Mouse (Mus musculus): ENCODE results near the gene Hspa1l. TPM values are rescaled to one million over a fixed set of nuclear protein-coding genes. Genes with fewer than 3 reads are reported as not detected.

The Hspa1l gene
- 0.16 and 0.25 TPM in 2 replicates for polyA plus RNA-seq (2015; fragmentation: Nextera tagmentation; extraction: Ambion mirVana)

GRCm38 (mm10) chr17:34972069-34972749 lies at the start of gene Hspa1l, which contains the start of gene Hspa1a:
Gene Hspa1l (plus strand): TSS chr17:34972703.
Gene Hspa1a (minus strand): TSS chr17:34972156.

GRCm38 (mm10) chr17:34931061-34931734 lies 41.3 kb upstream of the Hspa1l start, which contains the start of gene Neu1:
Gene Neu1 (plus strand): TSS chr17:34931253.

GRCm38 (mm10) chr17:34959130-34959778 lies 13.2 kb upstream of the Hspa1l start, which contains the start of gene Hspa1b:
Gene Hspa1b (minus strand): TSS chr17:34959238.

GRCm38 (mm10) chr17:34969822-34970221 lies 2.7 kb upstream of the Hspa1l start, which contains the start of gene Gm20481:
Gene Gm20481 (plus strand): TSS chr17:34969912.

GRCm38 (mm10) chr17:34981690-34982180 lies 9.2 kb downstream of the Hspa1l start, which contains the start of gene Lsm2:
Gene Lsm2 (plus strand): TSS chr17:34981862.

GRCm38 (mm10) chr17:35000717-35001451 lies 28.4 kb downstream of the Hspa1l start, which contains the start of gene Vars:
Gene Vars (plus strand): TSS chr17:35000987.

GRCm38 (mm10) chr17:35016376-35016775 lies 43.9 kb downstream of the Hspa1l start, which contains the start of gene Vwa7:
Gene Vwa7 (plus strand): TSS chr17:35016579.

GRCm38 (mm10) chr17:35027277-35028068 lies 55.0 kb downstream of the Hspa1l start, which contains the start of gene Sapcd1:
Gene Sapcd1 (minus strand): TSS chr17:35028016.

Other genes starting within 250 kb of the Hspa1l start
- gene C4b, start 228.8 kb upstream of the Hspa1l start, polyA plus RNA-seq (2015; fragmentation: Nextera tagmentation; extraction: Ambion mirVana): 6.9 and 10.8 TPM in 2 replicates
- not detected in 2 replicates for gene Cyp21a1, start 168.1 kb upstream of the Hspa1l start, polyA plus RNA-seq (2015; fragmentation: Nextera tagmentation; extraction: Ambion mirVana)
- 22.1 and 24.9 TPM in 2 replicates for gene Stk19, start 135.8 kb upstream of the Hspa1l start, polyA plus RNA-seq (2015; fragmentation: Nextera tagmentation; extraction: Ambion mirVana)
- 25.1 and 25.6 TPM in 2 replicates for gene Dxo, start 135.7 kb upstream of the Hspa1l start, polyA plus RNA-seq (2015; fragmentation: Nextera tagmentation; extraction: Ambion mirVana)
- 25.2 and 29.7 TPM in 2 replicates for gene Skiv2l, start 122.5 kb upstream of the Hspa1l start, polyA plus RNA-seq (2015; fragmentation: Nextera tagmentation; extraction: Ambion mirVana)
- gene Nelfe, start 122.3 kb upstream of the Hspa1l start, polyA plus RNA-seq (2015; fragmentation: Nextera tagmentation; extraction: Ambion mirVana): 50.7 and 59.0 TPM in 2 replicates
- gene Cfb, start 110.2 kb upstream of the Hspa1l start, polyA plus RNA-seq (2015; fragmentation: Nextera tagmentation; extraction: Ambion mirVana): 15.6 and 19.3 TPM in 2 replicates
- 0.53 and 0.86 TPM in 2 replicates for gene Zbtb12, start 93.2 kb upstream of the Hspa1l start, polyA plus RNA-seq (2015; fragmentation: Nextera tagmentation; extraction: Ambion mirVana)
- gene Gm20547, start 90.7 kb upstream of the Hspa1l start, polyA plus RNA-seq (2015; fragmentation: Nextera tagmentation; extraction: Ambion mirVana): not detected in 2 replicates
- 8.9 and 9.3 TPM in 2 replicates for gene C2, start 74.4 kb upstream of the Hspa1l start, polyA plus RNA-seq (2015; fragmentation: Nextera tagmentation; extraction: Ambion mirVana)
- 25.2 and 27.2 TPM in 2 replicates for gene Ehmt2, start 74.2 kb upstream of the Hspa1l start, polyA plus RNA-seq (2015; fragmentation: Nextera tagmentation; extraction: Ambion mirVana)
- gene Slc44a4, start 58.2 kb upstream of the Hspa1l start, polyA plus RNA-seq (2015; fragmentation: Nextera tagmentation; extraction: Ambion mirVana): 2.6 and 3.3 TPM in 2 replicates
- 23.2 and 28.5 TPM in 2 replicates for gene Neu1, start 41.5 kb upstream of the Hspa1l start, polyA plus RNA-seq (2015; fragmentation: Nextera tagmentation; extraction: Ambion mirVana)
- 4.5 and 5.2 TPM in 2 replicates for gene Hspa1b, start 13.5 kb upstream of the Hspa1l start, polyA plus RNA-seq (2015; fragmentation: Nextera tagmentation; extraction: Ambion mirVana)
- gene Gm20481, start 2.8 kb upstream of the Hspa1l start, polyA plus RNA-seq (2015; fragmentation: Nextera tagmentation; extraction: Ambion mirVana): not detected in 2 replicates
- 36.7 and 39.4 TPM in 2 replicates for gene Hspa1a, start 547 bp upstream of the Hspa1l start, polyA plus RNA-seq (2015; fragmentation: Nextera tagmentation; extraction: Ambion mirVana)
- gene Lsm2, start 9.2 kb downstream of the Hspa1l start, polyA plus RNA-seq (2015; fragmentation: Nextera tagmentation; extraction: Ambion mirVana): 82.1 and 83.5 TPM in 2 replicates
- gene Vars, start 28.3 kb downstream of the Hspa1l start, polyA plus RNA-seq (2015; fragmentation: Nextera tagmentation; extraction: Ambion mirVana): 42.0 and 44.7 TPM in 2 replicates
- gene Vwa7, start 43.9 kb downstream of the Hspa1l start, polyA plus RNA-seq (2015; fragmentation: Nextera tagmentation; extraction: Ambion mirVana): 0.19 and 0.24 TPM in 2 replicates
- 1.3 and 1.7 TPM in 2 replicates for gene Sapcd1, start 55.3 kb downstream of the Hspa1l start, polyA plus RNA-seq (2015; fragmentation: Nextera tagmentation; extraction: Ambion mirVana)
- gene Msh5, start 74.0 kb downstream of the Hspa1l start, polyA plus RNA-seq (2015; fragmentation: Nextera tagmentation; extraction: Ambion mirVana): 0.88 and 1.3 TPM in 2 replicates
- 240 and 276 TPM in 2 replicates for gene Clic1, start 77.3 kb downstream of the Hspa1l start, polyA plus RNA-seq (2015; fragmentation: Nextera tagmentation; extraction: Ambion mirVana)
- 118 and 126 TPM in 2 replicates for gene Ddah2, start 86.3 kb downstream of the Hspa1l start, polyA plus RNA-seq (2015; fragmentation: Nextera tagmentation; extraction: Ambion mirVana)
- gene Ly6g6c, start 92.7 kb downstream of the Hspa1l start, polyA plus RNA-seq (2015; fragmentation: Nextera tagmentation; extraction: Ambion mirVana): 0.45 and 0.58 TPM in 2 replicates
- 0.42 and 1.7 TPM in 2 replicates for gene Mpig6b, start 93.5 kb downstream of the Hspa1l start, polyA plus RNA-seq (2015; fragmentation: Nextera tagmentation; extraction: Ambion mirVana)
- 8.2 and 8.3 TPM in 2 replicates for gene Ly6g6e, start 104.2 kb downstream of the Hspa1l start, polyA plus RNA-seq (2015; fragmentation: Nextera tagmentation; extraction: Ambion mirVana)
- gene Ly6g6d, start 105.4 kb downstream of the Hspa1l start, polyA plus RNA-seq (2015; fragmentation: Nextera tagmentation; extraction: Ambion mirVana): 1.6 and 2.2 TPM in 2 replicates
- 0.18 TPM in 1 of 2 replicates, not detected in the other for gene Ly6g6f, start 112.9 kb downstream of the Hspa1l start, polyA plus RNA-seq (2015; fragmentation: Nextera tagmentation; extraction: Ambion mirVana)
- 93.1 and 93.2 TPM in 2 replicates for gene Abhd16a, start 116.6 kb downstream of the Hspa1l start, polyA plus RNA-seq (2015; fragmentation: Nextera tagmentation; extraction: Ambion mirVana)
- not detected in 2 replicates for gene Ly6g5c, start 135.6 kb downstream of the Hspa1l start, polyA plus RNA-seq (2015; fragmentation: Nextera tagmentation; extraction: Ambion mirVana)
- 0.22 and 0.35 TPM in 2 replicates for gene Ly6g5b, start 142.7 kb downstream of the Hspa1l start, polyA plus RNA-seq (2015; fragmentation: Nextera tagmentation; extraction: Ambion mirVana)
- gene Gpank1, start 148.8 kb downstream of the Hspa1l start, polyA plus RNA-seq (2015; fragmentation: Nextera tagmentation; extraction: Ambion mirVana): 9.5 and 11.9 TPM in 2 replicates
- 189 and 201 TPM in 2 replicates for gene Csnk2b, start 149.3 kb downstream of the Hspa1l start, polyA plus RNA-seq (2015; fragmentation: Nextera tagmentation; extraction: Ambion mirVana)
- gene D17H6S53E, start 153.7 kb downstream of the Hspa1l start, polyA plus RNA-seq (2015; fragmentation: Nextera tagmentation; extraction: Ambion mirVana): 9.9 and 10.8 TPM in 2 replicates
- gene Apom, start 159.3 kb downstream of the Hspa1l start, polyA plus RNA-seq (2015; fragmentation: Nextera tagmentation; extraction: Ambion mirVana): 0.95 TPM in 1 of 2 replicates, not detected in the other
- gene Bag6, start 162.5 kb downstream of the Hspa1l start, polyA plus RNA-seq (2015; fragmentation: Nextera tagmentation; extraction: Ambion mirVana): 28.9 and 35.6 TPM in 2 replicates
- 73.9 and 74.9 TPM in 2 replicates for gene Prrc2a, start 192.2 kb downstream of the Hspa1l start, polyA plus RNA-seq (2015; fragmentation: Nextera tagmentation; extraction: Ambion mirVana)
- gene Aif1, start 203.4 kb downstream of the Hspa1l start, polyA plus RNA-seq (2015; fragmentation: Nextera tagmentation; extraction: Ambion mirVana): 11.2 and 12.6 TPM in 2 replicates
- 13.5 and 15.8 TPM in 2 replicates for gene Lst1, start 215.7 kb downstream of the Hspa1l start, polyA plus RNA-seq (2015; fragmentation: Nextera tagmentation; extraction: Ambion mirVana)
- gene Ltb, start 221.7 kb downstream of the Hspa1l start, polyA plus RNA-seq (2015; fragmentation: Nextera tagmentation; extraction: Ambion mirVana): 0.53 and 0.96 TPM in 2 replicates
- gene Tnf, start 229.3 kb downstream of the Hspa1l start, polyA plus RNA-seq (2015; fragmentation: Nextera tagmentation; extraction: Ambion mirVana): 0.40 and 0.69 TPM in 2 replicates
- 0.12 and 0.30 TPM in 2 replicates for gene Lta, start 232.6 kb downstream of the Hspa1l start, polyA plus RNA-seq (2015; fragmentation: Nextera tagmentation; extraction: Ambion mirVana)
- not detected in 2 replicates for gene Gm16181, start 248.1 kb downstream of the Hspa1l start, polyA plus RNA-seq (2015; fragmentation: Nextera tagmentation; extraction: Ambion mirVana)